Mouse (Mus musculus): ENCODE results near the gene Suclg1. TPM values are rescaled to one million over a fixed set of nuclear protein-coding genes. Genes with fewer than 3 reads are reported as not detected.

Gene Suclg1
- polyA plus RNA-seq, 1 experiment from 2014 or later: 235 TPM

DNA sequence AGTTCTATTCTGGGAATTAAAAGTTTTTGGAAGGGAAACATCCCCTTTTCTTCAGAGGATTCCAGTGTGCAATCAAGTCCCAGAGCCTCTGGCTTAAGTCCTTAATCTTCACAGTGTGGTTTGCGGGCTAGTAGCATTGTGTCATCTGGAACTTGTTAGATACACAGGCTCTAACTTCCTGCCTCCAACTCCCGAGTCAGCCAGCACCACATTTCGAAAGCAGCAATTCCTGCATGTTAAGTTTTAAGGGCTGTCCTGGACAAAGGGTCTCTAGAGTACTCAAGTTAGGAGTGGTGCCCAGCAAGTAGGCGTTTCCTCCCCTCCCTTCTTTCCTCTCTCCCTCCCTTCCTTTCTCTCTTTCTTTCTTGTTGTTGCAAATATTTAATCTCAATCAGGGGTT lies 19.8 kb upstream of the Suclg1 start:
- Histone ChIP-seq H3K9ac (replicated peaks) (no peak overlapping the region), H3K27me3 (ENCODE audit: insufficient read depth, low read length) (no peaks in the 10 kb centered on the region), H3K4me1 (ENCODE audit: insufficient read depth) (peaks cover 5% of the 10 kb centered on the region), H3K27ac (ENCODE audit: low read depth) (no peak overlapping the region), H3K4me3 (ENCODE audit: low read depth, low read length) (no peak overlapping the region), H3K9me3 (ENCODE audit: low read length) (no peaks in the 10 kb centered on the region), H3K36me3 (replicated peaks; ENCODE audit: insufficient read depth, low read length) (no peaks in the 10 kb centered on the region), H3K4me2 (ENCODE audit: low read depth, low read length) (no peak overlapping the region)
- DNase-seq (no peak), ATAC-seq (no peak)
- no peak for TF ChIP-seq EP300 (IDR thresholded peaks at IDR 0.05; ENCODE audit: low read depth)
- no peak for TF ChIP-seq CTCF (IDR thresholded peaks at IDR 0.05; ENCODE audit: low read depth)
- WGBS (ENCODE audit: insufficient replicate concordance): 23% methylated on average over 4 of the region's 4 CpGs

GRCm38 (mm10) chr6:73228881-73229280 lies 19.3 kb upstream of the Suclg1 start:
- no peaks in the 10 kb centered on the region for H3K36me3 ChIP-seq (replicated peaks; ENCODE audit: insufficient read depth, low read length)
- TF ChIP-seq CTCF (IDR thresholded peaks at IDR 0.05; ENCODE audit: low read depth) (no peak), EP300 (IDR thresholded peaks at IDR 0.05; ENCODE audit: low read depth) (no peak)
- no peak overlapping the region for H3K4me2 ChIP-seq (ENCODE audit: low read depth, low read length)
- no peak overlapping the region for H3K4me3 ChIP-seq (ENCODE audit: low read depth, low read length)
- no peak overlapping the region for H3K27ac ChIP-seq (ENCODE audit: low read depth)
- no peak for ATAC-seq
- no peaks in the 10 kb centered on the region for H3K27me3 ChIP-seq (ENCODE audit: insufficient read depth, low read length)
- DNase-seq: no peak
- H3K4me1 ChIP-seq (ENCODE audit: insufficient read depth): peaks cover 5% of the 10 kb centered on the region
- 55% methylated on average over 3 of the region's 3 CpGs for WGBS (ENCODE audit: insufficient replicate concordance)
- H3K9me3 ChIP-seq (ENCODE audit: low read length): no peaks in the 10 kb centered on the region
- H3K9ac ChIP-seq (replicated peaks): no peak overlapping the region

DNA sequence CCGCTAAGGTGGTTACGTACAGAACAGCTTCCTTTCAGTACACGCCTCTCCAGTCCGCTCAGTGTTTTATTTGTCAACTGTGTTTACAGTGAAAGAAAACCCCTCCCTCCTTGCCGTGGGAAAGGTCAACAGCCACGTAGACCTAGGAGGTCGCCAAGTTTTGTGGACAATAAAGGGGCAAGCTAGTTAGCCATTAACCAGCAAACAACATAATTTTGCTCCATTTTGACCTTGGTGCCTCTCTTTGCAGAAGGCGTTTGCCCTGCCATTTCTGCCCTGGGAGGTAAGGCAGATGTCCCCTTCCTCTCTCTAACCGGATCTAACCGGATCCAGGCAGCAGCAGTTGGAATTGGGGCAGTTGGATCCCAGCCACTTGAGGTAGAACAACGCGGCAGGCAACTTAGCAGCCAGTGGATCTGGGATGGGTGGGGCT lies 16.0 kb upstream of the Suclg1 start:
- 65% methylated on average over 12 of the region's 12 CpGs for WGBS (ENCODE audit: insufficient replicate concordance)
- Histone ChIP-seq H3K36me3 (replicated peaks; ENCODE audit: insufficient read depth, low read length) (no peaks in the 10 kb centered on the region), H3K27ac (ENCODE audit: low read depth) (peak overlapping the region; percentile 97), H3K27me3 (ENCODE audit: insufficient read depth, low read length) (no peaks in the 10 kb centered on the region), H3K4me1 (ENCODE audit: insufficient read depth) (peaks cover 5% of the 10 kb centered on the region), H3K4me2 (ENCODE audit: low read depth, low read length) (peak overlapping the region; percentile 60), H3K9ac (replicated peaks) (peak overlapping the region; percentile 54; the same call in 1 of the 2 replicates), H3K9me3 (ENCODE audit: low read length) (no peaks in the 10 kb centered on the region), H3K4me3 (ENCODE audit: low read depth, low read length) (peak overlapping the region; percentile 28; the same call in 1 of the 2 replicates)
- ATAC-seq: peak; percentile 97
- peak; percentile 74 for TF ChIP-seq EP300 (IDR thresholded peaks at IDR 0.05; ENCODE audit: low read depth)
- TF ChIP-seq CTCF (IDR thresholded peaks at IDR 0.05; ENCODE audit: low read depth): no peak
- peak; percentile 77 for DNase-seq

DNA sequence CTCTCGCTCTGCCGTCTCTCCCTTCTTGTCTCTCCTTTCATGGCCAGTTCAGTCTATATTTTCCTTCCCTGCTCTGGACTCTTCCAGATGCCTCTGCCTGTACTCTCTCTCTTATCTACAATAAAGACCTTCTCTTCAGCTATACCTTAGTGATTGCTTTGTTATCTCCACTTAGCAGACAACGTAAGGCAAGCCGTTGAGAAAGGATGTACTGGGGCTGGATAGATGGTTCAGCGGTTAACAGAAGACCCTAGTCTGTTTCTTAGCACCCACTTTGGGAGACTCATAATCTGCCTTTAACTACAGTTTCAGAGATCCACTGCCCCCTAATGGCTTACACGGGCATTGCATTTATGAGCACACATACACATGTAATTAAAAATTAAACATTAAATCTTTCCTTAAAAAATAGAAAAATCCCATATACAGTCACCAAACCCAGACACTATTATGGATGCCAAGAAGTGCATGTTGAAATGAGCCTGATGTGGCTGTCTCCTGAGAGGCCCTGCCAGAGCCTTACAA lies 14.9 kb upstream of the Suclg1 start:
- Histone ChIP-seq H3K9me3 (ENCODE audit: low read length) (no peaks in the 10 kb centered on the region), H3K4me1 (ENCODE audit: insufficient read depth) (peaks cover 5% of the 10 kb centered on the region), H3K36me3 (replicated peaks; ENCODE audit: insufficient read depth, low read length) (no peaks in the 10 kb centered on the region), H3K4me3 (ENCODE audit: low read depth, low read length) (no peak overlapping the region), H3K27ac (ENCODE audit: low read depth) (peak overlapping the region; percentile 97), H3K4me2 (ENCODE audit: low read depth, low read length) (no peak overlapping the region), H3K9ac (replicated peaks) (no peak overlapping the region), H3K27me3 (ENCODE audit: insufficient read depth, low read length) (no peaks in the 10 kb centered on the region)
- 68% methylated on average over 6 of the region's 6 CpGs for WGBS (ENCODE audit: insufficient replicate concordance)
- DNase-seq (no peak), ATAC-seq (no peak)
- TF ChIP-seq CTCF (IDR thresholded peaks at IDR 0.05; ENCODE audit: low read depth): peak; percentile 37
- TF ChIP-seq EP300 (IDR thresholded peaks at IDR 0.05; ENCODE audit: low read depth): no peak

DNA sequence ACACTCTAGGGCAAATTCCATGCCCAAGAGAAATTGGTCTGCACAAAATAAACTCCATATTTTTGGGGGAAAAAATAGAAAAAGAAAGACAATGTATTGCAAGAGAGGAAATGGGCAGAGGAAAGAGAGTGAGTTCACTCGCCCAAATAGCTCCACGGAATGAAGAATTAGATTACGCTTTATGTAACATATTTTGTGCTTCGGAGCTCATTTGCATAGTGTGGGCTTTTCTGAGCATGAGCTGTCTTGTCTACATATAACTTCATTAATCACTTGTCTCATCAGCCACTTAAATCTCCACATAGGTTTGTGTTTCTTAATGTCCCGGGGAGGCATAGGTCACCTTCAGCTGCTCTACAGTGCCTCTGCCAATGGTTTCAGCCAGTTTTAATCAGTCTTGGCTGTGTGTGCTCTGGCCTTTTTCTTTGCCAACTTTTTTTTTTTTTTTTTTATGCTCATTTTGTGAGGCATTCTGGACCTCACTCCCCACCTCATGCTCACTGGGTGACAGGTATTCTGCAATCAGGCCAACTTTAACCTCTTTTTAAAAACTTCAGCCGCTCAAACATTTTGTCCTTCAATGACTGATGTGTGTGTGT lies 13.8 kb upstream of the Suclg1 start:
- no peak for TF ChIP-seq EP300 (IDR thresholded peaks at IDR 0.05; ENCODE audit: low read depth)
- TF ChIP-seq CTCF (IDR thresholded peaks at IDR 0.05; ENCODE audit: low read depth): no peak

GRCm38 (mm10) chr6:73235650-73236049 lies 12.5 kb upstream of the Suclg1 start:
- no peak for ATAC-seq
- 86% methylated on average over 3 of the region's 3 CpGs for WGBS (ENCODE audit: insufficient replicate concordance)

More for the DNA sequence above, 13.8 kb upstream of the Suclg1 start:
- ATAC-seq: no peak
- no peak overlapping the region for H3K4me2 ChIP-seq (ENCODE audit: low read depth, low read length)
- H3K4me1 ChIP-seq (ENCODE audit: insufficient read depth): peaks cover 5% of the 10 kb centered on the region
- no peak overlapping the region for H3K27ac ChIP-seq (ENCODE audit: low read depth)
- no peaks in the 10 kb centered on the region for H3K9me3 ChIP-seq (ENCODE audit: low read length)
- no peak overlapping the region for H3K4me3 ChIP-seq (ENCODE audit: low read depth, low read length)
- H3K9ac ChIP-seq (replicated peaks): no peak overlapping the region
- no peaks in the 10 kb centered on the region for H3K27me3 ChIP-seq (ENCODE audit: insufficient read depth, low read length)
- 86% methylated on average over 6 of the region's 6 CpGs for WGBS (ENCODE audit: insufficient replicate concordance)
- H3K36me3 ChIP-seq (replicated peaks; ENCODE audit: insufficient read depth, low read length): no peaks in the 10 kb centered on the region
- no peak for DNase-seq

More at GRCm38 (mm10) chr6:73235650-73236049, 12.5 kb upstream of the Suclg1 start:
- H3K9me3 ChIP-seq (ENCODE audit: low read length): no peaks in the 10 kb centered on the region
- H3K36me3 ChIP-seq (replicated peaks; ENCODE audit: insufficient read depth, low read length): no peaks in the 10 kb centered on the region
- no peak overlapping the region for H3K4me3 ChIP-seq (ENCODE audit: low read depth, low read length)
- no peaks in the 10 kb centered on the region for H3K27me3 ChIP-seq (ENCODE audit: insufficient read depth, low read length)
- DNase-seq: no peak
- peaks cover 5% of the 10 kb centered on the region for H3K4me1 ChIP-seq (ENCODE audit: insufficient read depth)
- TF ChIP-seq EP300 (IDR thresholded peaks at IDR 0.05; ENCODE audit: low read depth): no peak
- no peak for TF ChIP-seq CTCF (IDR thresholded peaks at IDR 0.05; ENCODE audit: low read depth)
- H3K9ac ChIP-seq (replicated peaks): no peak overlapping the region
- H3K27ac ChIP-seq (ENCODE audit: low read depth): no peak overlapping the region
- no peak overlapping the region for H3K4me2 ChIP-seq (ENCODE audit: low read depth, low read length)
